Mouse (Mus musculus): Measurements from ENCODE around the gene Gamt. TPM values are rescaled to one million over a fixed set of nuclear protein-coding genes. Genes with fewer than 3 reads are reported as not detected.

The Gamt gene
- polyA plus RNA-seq, 1 experiment, result 13.1 TPM

- peaks cover 32% of the 10 kb centered on the region for H3K4me1 ChIP-seq (ENCODE audit: control insufficient read depth, insufficient read depth, insufficient read length, low read length)
- WGBS, result under 1% methylated on average over 81 of the region's 81 CpGs
- TF ChIP-seq CTCF (IDR thresholded peaks at IDR 0.05; ENCODE audit: extremely low read depth, insufficient read length, insufficient replicate concordance, low read depth, low read length), result no peak
- TF ChIP-seq POLR2A (IDR thresholded peaks at IDR 0.05; ENCODE audit: low read depth, low read length), result peak; percentile 63; the same call in 1 of the 2 replicates
- no peaks in the 10 kb centered on the region for H3K27me3 ChIP-seq (ENCODE audit: control insufficient read depth, insufficient read depth, low read length)
- peak overlapping the region; percentile 75 for H3K27ac ChIP-seq (ENCODE audit: insufficient read depth, low read depth, low read length)
- H3K36me3 ChIP-seq (ENCODE audit: control insufficient read depth, insufficient read depth, low read length), result peaks cover 5% of the 10 kb centered on the region; the same call in 1 of the 2 replicates
- H3K4me3 ChIP-seq (ENCODE audit: low read depth, low read length), result peak overlapping the region; percentile 93
Measured at GRCm38 (mm10) chr10:80264341-80265148, 3.7 kb upstream of the Gamt start.

- 90% methylated on average over 10 of the region's 10 CpGs for WGBS
- H3K36me3 ChIP-seq (ENCODE audit: control insufficient read depth, insufficient read depth, low read length), result peaks cover 8% of the 10 kb centered on the region; the same call in 1 of the 2 replicates
- H3K4me1 ChIP-seq (ENCODE audit: control insufficient read depth, insufficient read depth, insufficient read length, low read length), result peaks cover 28% of the 10 kb centered on the region
- H3K27ac ChIP-seq (ENCODE audit: insufficient read depth, low read depth, low read length), result no peak overlapping the region
- no peak overlapping the region for H3K4me3 ChIP-seq (ENCODE audit: low read depth, low read length)
- no peaks in the 10 kb centered on the region for H3K27me3 ChIP-seq (ENCODE audit: control insufficient read depth, insufficient read depth, low read length)
- TF ChIP-seq POLR2A (IDR thresholded peaks at IDR 0.05; ENCODE audit: low read depth, low read length) (no peak), CTCF (IDR thresholded peaks at IDR 0.05; ENCODE audit: extremely low read depth, insufficient read length, insufficient replicate concordance, low read depth, low read length) (no peak)
Measured at GRCm38 (mm10) chr10:80262776-80263365, 2.1 kb upstream of the Gamt start.

GRCm38 (mm10) chr10:80262169-80262568 lies 1.4 kb upstream of the Gamt start:
- 0 out of 2 replicates have a peak overlapping the region, but pooled peaks have one; percentile 1 for H3K27ac ChIP-seq (ENCODE audit: insufficient read depth, low read depth, low read length)

GRCm38 (mm10) chr10:80261585-80261968 lies 765 bp upstream of the Gamt start:
- no peaks in the 10 kb centered on the region for H3K27me3 ChIP-seq (ENCODE audit: control insufficient read depth, insufficient read depth, low read length)
- TF ChIP-seq POLR2A (IDR thresholded peaks at IDR 0.05; ENCODE audit: low read depth, low read length) (peak; percentile 44; the same call in 1 of the 2 replicates), CTCF (IDR thresholded peaks at IDR 0.05; ENCODE audit: extremely low read depth, insufficient read length, insufficient replicate concordance, low read depth, low read length) (no peak)
- H3K4me3 ChIP-seq (ENCODE audit: low read depth, low read length), result peak overlapping the region; percentile 66
- WGBS, result under 1% methylated on average over 14 of the region's 14 CpGs
- H3K27ac ChIP-seq (ENCODE audit: insufficient read depth, low read depth, low read length), result peak overlapping the region; percentile 99
- H3K4me1 ChIP-seq (ENCODE audit: control insufficient read depth, insufficient read depth, insufficient read length, low read length), result peaks cover 23% of the 10 kb centered on the region
- H3K36me3 ChIP-seq (ENCODE audit: control insufficient read depth, insufficient read depth, low read length), result peaks cover 9% of the 10 kb centered on the region

More at GRCm38 (mm10) chr10:80262169-80262568, 1.4 kb upstream of the Gamt start:
- WGBS, result 47% methylated on average over 12 of the region's 12 CpGs
- Histone ChIP-seq H3K4me1 (ENCODE audit: control insufficient read depth, insufficient read depth, insufficient read length, low read length) (peaks cover 23% of the 10 kb centered on the region), H3K27me3 (ENCODE audit: control insufficient read depth, insufficient read depth, low read length) (no peaks in the 10 kb centered on the region), H3K36me3 (ENCODE audit: control insufficient read depth, insufficient read depth, low read length) (peaks cover 5% of the 10 kb centered on the region), H3K4me3 (ENCODE audit: low read depth, low read length) (peak overlapping the region; percentile 66; the same call in 1 of the 2 replicates)
- TF ChIP-seq POLR2A (IDR thresholded peaks at IDR 0.05; ENCODE audit: low read depth, low read length) (no peak), CTCF (IDR thresholded peaks at IDR 0.05; ENCODE audit: extremely low read depth, insufficient read length, insufficient replicate concordance, low read depth, low read length) (no peak)

GRCm38 (mm10) chr10:80259861-80260641 lies 761 bp downstream of the Gamt start:
- Histone ChIP-seq H3K4me1 (ENCODE audit: control insufficient read depth, insufficient read depth, insufficient read length, low read length) (peaks cover 24% of the 10 kb centered on the region), H3K4me3 (ENCODE audit: low read depth, low read length) (peak overlapping the region; percentile 66), H3K27me3 (ENCODE audit: control insufficient read depth, insufficient read depth, low read length) (no peaks in the 10 kb centered on the region), H3K27ac (ENCODE audit: insufficient read depth, low read depth, low read length) (0 out of 2 replicates have a peak overlapping the region, but pooled peaks have one; percentile 41), H3K36me3 (ENCODE audit: control insufficient read depth, insufficient read depth, low read length) (peaks cover 23% of the 10 kb centered on the region)
- 10% methylated on average over 19 of the region's 19 CpGs for whole genome bisulfite sequencing
- TF ChIP-seq POLR2A (IDR thresholded peaks at IDR 0.05; ENCODE audit: low read depth, low read length) (no peak), CTCF (IDR thresholded peaks at IDR 0.05; ENCODE audit: extremely low read depth, insufficient read length, insufficient replicate concordance, low read depth, low read length) (no peak)

- no peaks in the 10 kb centered on the region for H3K27me3 ChIP-seq (ENCODE audit: control insufficient read depth, insufficient read depth, low read length)
- H3K36me3 ChIP-seq (ENCODE audit: control insufficient read depth, insufficient read depth, low read length), result peaks cover 28% of the 10 kb centered on the region
- H3K4me1 ChIP-seq (ENCODE audit: control insufficient read depth, insufficient read depth, insufficient read length, low read length), result peaks cover 25% of the 10 kb centered on the region
- 86% methylated on average over 6 of the region's 6 CpGs for WGBS
- H3K27ac ChIP-seq (ENCODE audit: insufficient read depth, low read depth, low read length), result no peak overlapping the region
- TF ChIP-seq POLR2A (IDR thresholded peaks at IDR 0.05; ENCODE audit: low read depth, low read length), result no peak
- TF ChIP-seq CTCF (IDR thresholded peaks at IDR 0.05; ENCODE audit: extremely low read depth, insufficient read length, insufficient replicate concordance, low read depth, low read length), result no peak
- no peak overlapping the region for H3K4me3 ChIP-seq (ENCODE audit: low read depth, low read length)
Measured at GRCm38 (mm10) chr10:80259463-80259805, 1.4 kb downstream of the Gamt start.
